Mouse (Mus musculus) kidney, adult 2 months (tissue): ENCODE data around the gene Vti1a.

Experiments
- CTCF ChIP-seq: fragments of 200-500 bp; conservative IDR thresholded peaks from 2 replicates; pipeline ENCODE4 v1.5.1; 2011; ENCODE audit warnings: low read depth, mild to moderate bottlenecking, control low read depth, low read length, moderate library complexity, mixed read lengths; ENCODE audit not compliant: insufficient read depth, insufficient read length
- POLR2A ChIP-seq: fragments of 200-500 bp; IDR thresholded peaks from one replicate; pipeline ENCODE4 v1.6.1; 2011; ENCODE audit warnings: low read depth, low read length, control low read depth

GRCm38 (mm10) chr19:55389019-55389418, 72.9 kb downstream of the Vti1a start:
- no peak for TF ChIP-seq POLR2A
- no peak for TF ChIP-seq CTCF
